Mouse (Mus musculus) layer of hippocampus, adult 18-20 months (tissue): ENCODE measurements at regions not wholly inside any gene's neighbourhood (a gene's known extent, or its start where the extent isn't known, plus 50 kb on each side); places are given as distances from the start of the nearest gene placed in this dataset.

ENCODE experiments used
- DNase-seq, 2 experiments: peaks; one replicate each; pipeline ENCODE4 v3.0.0; 2022; ENCODE audit warnings: low spot score in 2 of 2

GRCm38 (mm10) chr4:153229221-153229620 is 253.4 kb downstream of the Ajap1 start:
- DNase-seq = no peak

GRCm38 (mm10) chr4:153227680-153228420 is 254.8 kb downstream of the Ajap1 start:
- DNase-seq = peak in 1 of 2 experiments; percentile 37

GRCm38 (mm10) chr4:153224618-153225177 is 257.9 kb downstream of the Ajap1 start:
- DNase-seq = no peak

- no peak for DNase-seq
Observed at GRCm38 (mm10) chr4:153223019-153223418, 259.6 kb downstream of the Ajap1 start.

GRCm38 (mm10) chr4:153220485-153220884 is 262.1 kb downstream of the Ajap1 start:
- no peak for DNase-seq

GRCm38 (mm10) chr4:153220074-153220473 is 262.5 kb downstream of the Ajap1 start:
- no peak for DNase-seq

GRCm38 (mm10) chr4:153217541-153217980 is 265.1 kb downstream of the Ajap1 start:
- no peak for DNase-seq

GRCm38 (mm10) chr4:153212095-153212494 is 270.5 kb downstream of the Ajap1 start:
- DNase-seq = no peak

GRCm38 (mm10) chr4:153208822-153209221 is 273.8 kb downstream of the Ajap1 start:
- DNase-seq = no peak

- DNase-seq = peak in 1 of 2 experiments; percentile 54
Observed at GRCm38 (mm10) chr4:153208215-153208614, 274.4 kb downstream of the Ajap1 start.

- no peak for DNase-seq
Observed at GRCm38 (mm10) chr4:153207578-153208102, 275.0 kb downstream of the Ajap1 start.

- DNase-seq = peak in 1 of 2 experiments; percentile 56
Observed at GRCm38 (mm10) chr4:153206789-153207457, 275.7 kb downstream of the Ajap1 start.

- DNase-seq = no peak
Observed at GRCm38 (mm10) chr4:153204764-153205163, 277.8 kb downstream of the Ajap1 start.

- no peak for DNase-seq
Observed at GRCm38 (mm10) chr4:153200799-153201770, 281.5 kb downstream of the Ajap1 start.

GRCm38 (mm10) chr4:153189485-153189884 is 293.1 kb downstream of the Ajap1 start:
- DNase-seq = no peak

- DNase-seq = peak in 1 of 2 experiments; percentile 24
Observed at GRCm38 (mm10) chr4:153188504-153189031, 294.0 kb downstream of the Ajap1 start.

GRCm38 (mm10) chr4:153187959-153188503 is 294.6 kb downstream of the Ajap1 start:
- no peak for DNase-seq

GRCm38 (mm10) chr4:153177496-153177895 is 305.1 kb downstream of the Ajap1 start:
- DNase-seq = no peak

GRCm38 (mm10) chr4:153175660-153176059 is 307.0 kb downstream of the Ajap1 start:
- peak; percentile 31 to 65 for DNase-seq

- DNase-seq = no peak
Observed at GRCm38 (mm10) chr4:153175077-153175476, 307.5 kb downstream of the Ajap1 start.
